In the genomic region with DNA sequence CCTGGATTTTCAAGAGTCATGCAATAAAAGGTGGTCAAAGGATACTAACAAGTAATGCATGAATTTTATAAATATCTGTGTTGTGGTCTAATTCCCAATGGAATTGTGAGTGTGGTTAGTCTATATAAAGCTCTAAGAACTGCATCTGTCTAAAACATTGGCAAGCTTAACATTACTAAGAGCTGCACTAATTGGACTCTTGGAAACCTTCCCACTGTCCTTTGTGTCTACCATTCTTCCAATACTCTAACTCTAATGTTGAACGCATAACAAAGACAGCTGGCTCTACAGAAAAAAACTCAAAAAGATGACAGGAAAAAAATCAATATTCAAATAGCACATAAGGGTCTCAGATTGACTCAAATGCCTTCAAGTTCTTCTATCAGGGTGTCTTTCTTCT, we compare ENCODE assay signal across 26 mouse cellular contexts. TPM values are rescaled to one million over a fixed set of nuclear protein-coding genes. Genes with fewer than 3 reads are reported as not detected.
"Had no signal": no experiment of that assay in that cellular context is flagged by ENCODE, and none has a peak within 500 bp of the region (broad histone marks: within the 10 kb centered on the region; RNA-seq: fewer than 3 reads in every experiment).

No protein-coding gene starts in this region.

- H3K4me2 ChIP-seq: heart, embryonic 12.5 days; hindbrain, embryonic 12.5 days; hindbrain, embryonic 15.5 days; intestine, embryonic 15.5 days; limb, embryonic 13.5 days; liver, embryonic 11.5 days; liver, embryonic 13.5 days; liver, embryonic 15.5 days had no signal

- DNase-seq: gastrocnemius, adult 2 months; gastrocnemius, postnatal 10 days; gastrocnemius, postnatal 25 days; heart, adult 18-20 months; heart, postnatal 10 days; heart, postnatal 4 days; kidney, adult 18-20 months; kidney, adult 8-10 months; kidney, postnatal 10 days; kidney, postnatal 25 days; kidney, postnatal 4 days; liver; liver, embryonic 13.5 days had no signal

- H3K4me3 ChIP-seq: gastrocnemius, adult 2 months; heart, embryonic 10.5 days; heart, embryonic 12.5 days; hindbrain, embryonic 10.5 days; hindbrain, embryonic 12.5 days; hindbrain, embryonic 15.5 days; intestine, embryonic 15.5 days; layer of hippocampus, adult 2 months; left cerebral cortex, adult 2 months; limb, embryonic 13.5 days; liver, embryonic 13.5 days; liver, embryonic 15.5 days had no signal

- H3K27ac ChIP-seq: gastrocnemius, adult 2 months; heart, embryonic 10.5 days; hindbrain, embryonic 10.5 days; hindbrain, embryonic 12.5 days; hindbrain, embryonic 15.5 days; intestine, embryonic 15.5 days; layer of hippocampus, adult 2 months; left cerebral cortex, adult 2 months; limb, embryonic 13.5 days; liver, embryonic 13.5 days; liver, embryonic 15.5 days had no signal

- H3K9me3 ChIP-seq: heart, embryonic 10.5 days; heart, embryonic 12.5 days; hindbrain, embryonic 10.5 days; hindbrain, embryonic 12.5 days; hindbrain, embryonic 15.5 days; intestine, embryonic 15.5 days; limb, embryonic 13.5 days; liver, embryonic 13.5 days; liver, embryonic 15.5 days had no signal

- H3K36me3 ChIP-seq: heart, embryonic 10.5 days; heart, embryonic 12.5 days; hindbrain, embryonic 10.5 days; hindbrain, embryonic 12.5 days; hindbrain, embryonic 15.5 days; intestine, embryonic 15.5 days; limb, embryonic 13.5 days; liver, embryonic 13.5 days; liver, embryonic 15.5 days had no signal

- ATAC-seq: inflammation-experienced regulatory T-cells, adult 6 months; intestine, embryonic 15.5 days; intestine, postnatal 0 days had no signal

- H3K27me3 ChIP-seq: heart, embryonic 12.5 days; hindbrain, embryonic 12.5 days; hindbrain, embryonic 15.5 days; intestine, embryonic 15.5 days; limb, embryonic 13.5 days; liver, embryonic 13.5 days; liver, embryonic 15.5 days had no signal

- H3K4me1 ChIP-seq: heart, embryonic 10.5 days; heart, embryonic 12.5 days; hindbrain, embryonic 10.5 days; hindbrain, embryonic 12.5 days; hindbrain, embryonic 15.5 days; intestine, embryonic 15.5 days; limb, embryonic 13.5 days; liver, embryonic 13.5 days; liver, embryonic 15.5 days had no signal

- H3K9ac ChIP-seq: heart, embryonic 12.5 days; hindbrain, embryonic 12.5 days; hindbrain, embryonic 15.5 days; intestine, embryonic 15.5 days; limb, embryonic 13.5 days; liver, embryonic 13.5 days; liver, embryonic 15.5 days had no signal

RNA-seq across cellular contexts. Expression of a gene that starts 58.1 kb away (rescaled TPM):
- polyA plus RNA-seq: inflammation-experienced regulatory T-cells, adult 6 months; liver, embryonic 15.5 days had no signal
